8 mouse cellular contexts compared by ENCODE assay signal in the genomic region with DNA sequence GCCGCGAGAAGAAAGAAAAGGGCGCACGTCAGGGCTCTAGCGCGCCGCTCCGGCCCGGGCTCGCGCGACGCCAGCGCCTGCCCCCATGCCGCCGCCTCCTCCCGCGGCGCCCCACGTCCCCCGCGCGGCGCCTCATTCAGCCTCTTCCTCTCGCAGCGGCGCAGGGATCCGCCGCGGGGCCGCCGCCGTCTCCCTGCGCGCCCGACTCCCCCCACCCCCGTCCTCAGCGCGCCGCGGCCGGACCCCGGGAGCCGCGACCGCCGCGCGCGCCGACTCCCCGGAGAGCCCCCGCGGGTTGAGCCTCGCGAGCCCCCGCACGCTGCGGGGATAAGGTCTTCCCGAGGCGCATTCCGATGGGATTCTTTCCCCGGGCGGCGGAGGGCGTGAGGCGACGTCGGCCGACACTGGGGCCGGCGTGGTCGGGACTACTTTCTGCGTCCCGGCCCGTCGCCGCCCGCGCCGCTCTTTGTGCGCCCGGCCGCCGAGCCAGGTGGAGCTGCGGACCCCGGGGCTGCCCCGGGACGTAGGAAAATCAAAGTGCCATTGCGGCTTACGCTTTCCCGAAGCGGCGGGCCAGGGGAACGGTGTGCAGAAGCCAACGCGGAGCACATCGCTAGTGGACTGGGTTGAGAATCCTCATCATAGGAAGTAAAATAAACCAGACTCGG. TPM values are rescaled to one million over a fixed set of nuclear protein-coding genes. Genes with fewer than 3 reads are reported as not detected.
DNase-seq lines count a peak whose midpoint lies in the region; ATAC-seq and TF ChIP-seq lines count a peak whose summit lies in the region.

Lrp6 (minus strand) TSS at position 148 of the 668 bp plus-strand sequence.

- peaks cover 0 to 12% of the 10 kb centered on the region in 2 experiments; a peak in 2 of 4 replicates for H3K36me3 ChIP-seq in MEL (ENCODE audit: control insufficient read depth in 1 of 2, insufficient read depth in 2 of 2, low read length in 2 of 2)
- H3K36me3 ChIP-seq in lung, embryonic 15.5 days = no peaks in the 10 kb centered on the region

- peaks cover 0 to 2% of the 10 kb centered on the region in 2 experiments; a peak in 2 of 4 replicates for H3K27me3 ChIP-seq in MEL (ENCODE audit: control insufficient read depth in 1 of 2, insufficient read depth in 2 of 2, low read length in 2 of 2)
- H3K27me3 ChIP-seq in lung, embryonic 15.5 days = no peaks in the 10 kb centered on the region; the same call in 1 of the 2 replicates

- H3K79me2 ChIP-seq in MEL (ENCODE audit: control insufficient read depth, insufficient read depth, low read length, poor library complexity) = peaks cover 43% of the 10 kb centered on the region

- H3K4me1 ChIP-seq in MEL (ENCODE audit: control insufficient read depth in 1 of 2, insufficient read depth in 2 of 2, low read length in 2 of 2) = peaks cover 3 to 4% of the 10 kb centered on the region in 2 experiments; a peak in 2 of 4 replicates
- H3K4me1 ChIP-seq in lung, embryonic 15.5 days = peaks cover 22% of the 10 kb centered on the region; the same call in 1 of the 2 replicates
- H3K4me1 ChIP-seq in olfactory bulb, adult 2 months (ENCODE audit: control insufficient read depth, insufficient read depth, low read length) = peaks cover 2% of the 10 kb centered on the region; the same call in 1 of the 2 replicates

- TF ChIP-seq CTCF in MEL (IDR thresholded peaks at IDR 0.05 in 2 of 3, conservative IDR thresholded peaks at IDR 0.05 in 1 of 3; ENCODE audit: control insufficient read depth in 1 of 3, insufficient read depth in 1 of 3, low read depth in 2 of 3, low read length in 3 of 3, poor library complexity in 1 of 3, severe bottlenecking in 1 of 3) = no peak
- TF ChIP-seq CTCF in olfactory bulb, adult 2 months (IDR thresholded peaks at IDR 0.05; ENCODE audit: insufficient read depth, low read depth, low read length) = no peak

- under 1% methylated on average over 71 of the region's 99 CpGs for WGBS in lung, embryonic 15.5 days
- under 1% methylated on average over 85 of the region's 99 CpGs for WGBS in olfactory bulb, adult 2 months

- TF ChIP-seq EP300 in MEL (IDR thresholded peaks at IDR 0.05; ENCODE audit: low read depth in 1 of 2, low read length in 2 of 2) = no peak

- peak within 1 kb of the TSS; percentile 62 for H3K4me2 ChIP-seq in lung, embryonic 15.5 days

- peak within 1 kb of the TSS; percentile 87 to 90 for H3K4me3 ChIP-seq in MEL (ENCODE audit: control insufficient read depth in 1 of 2, insufficient read depth in 1 of 2, low read depth in 2 of 2, low read length in 2 of 2)
- H3K4me3 ChIP-seq in lung, embryonic 15.5 days = peak within 1 kb of the TSS; percentile 98
- H3K4me3 ChIP-seq in olfactory bulb, adult 2 months (ENCODE audit: insufficient read depth, low read depth, low read length) = peak within 1 kb of the TSS; percentile 97

- peak within 1 kb of the TSS; percentile 99 for H3K9ac ChIP-seq in MEL (ENCODE audit: control insufficient read depth, low read depth, low read length, poor library complexity, severe bottlenecking)
- H3K9ac ChIP-seq in lung, embryonic 15.5 days = peak within 1 kb of the TSS; percentile 99

- peak within 1 kb of the TSS; percentile 68 for H3K27ac ChIP-seq in MEL (ENCODE audit: control insufficient read depth, low read depth, low read length)
- H3K27ac ChIP-seq in lung, embryonic 15.5 days = peak within 1 kb of the TSS; percentile 99
- peak within 1 kb of the TSS; percentile 98 for H3K27ac ChIP-seq in olfactory bulb, adult 2 months (ENCODE audit: insufficient read depth, low read depth, low read length)

- no peak for TF ChIP-seq RAD21 in MEL (IDR thresholded peaks at IDR 0.05; ENCODE audit: low read depth, low read length)

- DNase-seq in MEL (ENCODE audit: low read depth, low spot score) = peak; percentile 89
- peak; percentile 74 to 89 for DNase-seq in cerebellum, adult 18-20 months
- peak; percentile 32 for DNase-seq in layer of hippocampus, adult 9-10 months (ENCODE audit: low spot score)
- peak; percentile 60 to 61 for DNase-seq in thymus, adult 18-20 months

- peak; percentile 49 to 72 for TF ChIP-seq POLR2A in MEL (IDR thresholded peaks at IDR 0.05; ENCODE audit: control insufficient read depth in 1 of 2, insufficient read depth in 1 of 2, low read depth in 1 of 2, low read length in 2 of 2, poor library complexity in 1 of 2)
- peak; percentile 87 for TF ChIP-seq POLR2A in olfactory bulb, adult 2 months (IDR thresholded peaks at IDR 0.05; ENCODE audit: insufficient read depth, low read depth, low read length)

- H3K9me3 ChIP-seq in MEL (replicated peaks; ENCODE audit: insufficient read depth, low read length) = no peaks in the 10 kb centered on the region
- no peaks in the 10 kb centered on the region for H3K9me3 ChIP-seq in lung, embryonic 15.5 days

- peak; percentile 96 for ATAC-seq in frontal cortex, adult (ENCODE audit: low TSS enrichment)
- peak; percentile 74 to 84 for ATAC-seq in hematopoietic stem cell, adult 5-6 weeks (replicated peaks in 1 of 2; ENCODE audit: insufficient read depth in 1 of 2, low FRiP score in 2 of 2, low TSS enrichment in 1 of 2, low read depth in 1 of 2, poor library complexity in 2 of 2, severe bottlenecking in 2 of 2)
- ATAC-seq in lung, embryonic 15.5 days (ENCODE audit: borderline replicate concordance, extremely low read depth, low FRiP score, low TSS enrichment) = peak; percentile 93

TF ChIP-seq in MEL, 35 proteins besides CTCF, POLR2A, EP300 and RAD21:
- TF ChIP-seq TBP (IDR thresholded peaks at IDR 0.05; ENCODE audit: low read depth, low read length) (peak; percentile 94), ETS1 (IDR thresholded peaks at IDR 0.05; ENCODE audit: low read depth, low read length) (no peak), USF2 (IDR thresholded peaks at IDR 0.05; ENCODE audit: borderline replicate concordance in 1 of 2, insufficient read depth in 1 of 2, low read depth in 1 of 2, low read length in 2 of 2) (no peak), CHD1 (IDR thresholded peaks at IDR 0.05; ENCODE audit: low read depth, low read length) (peak; percentile 60; the same call in 1 of the 2 replicates), MAZ (IDR thresholded peaks at IDR 0.05; ENCODE audit: low read depth, low read length) (peak; percentile 80; the same call in 1 of the 2 replicates), ZMIZ1 (IDR thresholded peaks at IDR 0.05; ENCODE audit: low read depth, low read length) (peak; percentile 36), TCF12 (IDR thresholded peaks at IDR 0.05; ENCODE audit: low read depth, low read length) (peak; percentile 96), ZC3H11A (IDR thresholded peaks at IDR 0.05; ENCODE audit: low read depth, low read length) (no peak), MYC (IDR thresholded peaks at IDR 0.05; ENCODE audit: low read depth, low read length) (no peak), MXI1 (IDR thresholded peaks at IDR 0.05; ENCODE audit: low read depth, low read length) (peak; percentile 46), HCFC1 (IDR thresholded peaks at IDR 0.05; ENCODE audit: low read depth, low read length) (peak; percentile 60; the same call in 1 of the 2 replicates), GABPA (IDR thresholded peaks at IDR 0.05; ENCODE audit: low read depth, low read length) (no peak), POLR2AphosphoS2 (IDR thresholded peaks at IDR 0.05; ENCODE audit: low read length) (peak; percentile 49; the same call in 1 of the 2 replicates), MYB (IDR thresholded peaks at IDR 0.05; ENCODE audit: low read depth, low read length) (no peak), SMC3 (IDR thresholded peaks at IDR 0.05; ENCODE audit: low read depth, low read length) (no peak), NRF1 (IDR thresholded peaks at IDR 0.05; ENCODE audit: insufficient read depth, low read depth, low read length, poor library complexity, severe bottlenecking) (no peak; the same call in 1 of the 2 replicates), NELFE (IDR thresholded peaks at IDR 0.05; ENCODE audit: low read depth, low read length) (peak; percentile 37), USF1 (IDR thresholded peaks at IDR 0.05; ENCODE audit: low read depth, low read length) (no peak), SIN3A (IDR thresholded peaks at IDR 0.05; ENCODE audit: low read length) (peak; percentile 66; the same call in 1 of the 2 replicates), MAX (IDR thresholded peaks at IDR 0.05; ENCODE audit: low read length) (0 out of 2 replicates have a peak, but pooled peaks have one; percentile 30)

RNA-seq across cellular contexts. Expression of gene Lrp6, which starts in this region (rescaled TPM):
- total RNA-seq in MEL (2012; rRNA removed) = 13.1 and 13.4 TPM in 2 replicates
- polyA plus RNA-seq in MEL (2012; ENCODE audit: insufficient read depth in 1 of 2, insufficient read length in 2 of 2, low read depth in 1 of 2, low replicate concordance in 2 of 2, missing spikeins in 1 of 2) = 10 to 100 TPM; 17.2 to 25.7 TPM
- total RNA-seq in hematopoietic stem cell, adult 5-6 weeks (2017) = 72.1 and 75.6 TPM in 2 replicates
- 22.3 and 24.7 TPM in 2 replicates for polyA plus RNA-seq in lung, embryonic 15.5 days (2015; fragmentation: Nextera tagmentation; extraction: Ambion mirVana)
- polyA plus RNA-seq in olfactory bulb, adult 2 months (2012; ENCODE audit: insufficient read depth, insufficient read length, low replicate concordance, missing spikeins) = 154 TPM in 1 of 2 replicates, not detected in the other

Comparison
In these comparisons a context has a peak if more than half of its experiments do, and no peak if none do; other contexts are left out.
1. Peak in every context shown above with its lines: DNase-seq, ATAC-seq, H3K4me3 ChIP-seq and H3K27ac ChIP-seq.
2. DNase-seq: peak in every context shown above with its lines; median percentile 89 in MEL; 82 in cerebellum, adult 18-20 months; 60 in thymus, adult 18-20 months; 32 in layer of hippocampus, adult 9-10 months.